Mouse (Mus musculus): Measurements from ENCODE around the gene Dnah5.

Dnah5 gene

DNA sequence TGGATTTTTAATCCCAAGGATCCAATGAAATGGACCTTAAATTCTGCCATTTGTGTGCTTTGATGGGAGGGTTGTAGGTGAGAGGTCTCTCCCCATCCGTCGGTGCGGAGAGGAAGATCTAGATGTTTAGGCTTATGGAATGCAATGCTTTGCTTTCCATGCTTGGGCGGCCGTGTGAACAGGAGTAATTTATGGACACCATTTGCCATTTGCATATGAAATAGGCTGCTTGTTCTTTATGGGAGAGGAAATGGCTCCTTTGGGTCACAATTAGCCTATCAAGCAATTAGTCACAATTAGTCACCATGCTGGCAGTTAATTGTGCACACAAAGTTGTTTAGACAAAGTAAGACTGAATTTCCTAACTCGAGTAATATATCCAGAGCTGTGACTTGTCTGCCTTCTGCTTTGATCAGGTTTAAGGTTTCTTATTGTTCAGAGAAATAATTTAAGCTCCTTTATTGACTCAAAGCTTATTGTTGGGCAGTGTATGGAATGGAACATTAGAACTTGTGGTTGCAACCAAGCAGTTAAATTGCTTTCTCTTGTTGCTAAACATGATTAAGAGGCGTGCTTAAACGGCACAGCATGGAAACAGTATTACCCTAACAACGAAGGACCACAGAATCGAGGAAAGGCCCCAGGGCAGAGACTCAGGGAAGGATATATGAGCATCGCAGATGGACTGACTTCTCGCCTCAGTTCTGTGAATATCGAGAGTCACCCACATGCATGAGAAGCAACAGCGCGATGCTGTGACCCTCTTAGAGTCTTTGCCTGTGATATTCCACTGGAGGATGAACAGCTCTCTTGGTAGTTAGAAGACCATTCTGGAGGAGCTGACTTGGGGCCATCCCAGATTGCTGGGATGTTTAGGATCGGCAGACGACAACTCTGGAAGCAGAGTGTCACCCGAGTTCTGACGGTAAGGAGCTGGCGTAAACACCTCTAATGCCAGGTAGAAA, at the start of gene Dnah5:
Dnah5 (plus strand) TSS at position 642 of the 965 bp plus-strand sequence.
- DNase-seq: no peak

- no peak for DNase-seq
Measured at GRCm38 (mm10) chr15:28154822-28155501, 48.6 kb upstream of the Dnah5 start.

GRCm38 (mm10) chr15:28158771-28159489, 44.6 kb upstream of the Dnah5 start:
- peak; percentile 17 to 18 for DNase-seq

- no peak for DNase-seq
Measured at GRCm38 (mm10) chr15:28162291-28162690, 41.3 kb upstream of the Dnah5 start.

GRCm38 (mm10) chr15:28165234-28165633, 38.3 kb upstream of the Dnah5 start:
- no peak for DNase-seq

GRCm38 (mm10) chr15:28166090-28166489, 37.5 kb upstream of the Dnah5 start:
- DNase-seq: no peak

DNA sequence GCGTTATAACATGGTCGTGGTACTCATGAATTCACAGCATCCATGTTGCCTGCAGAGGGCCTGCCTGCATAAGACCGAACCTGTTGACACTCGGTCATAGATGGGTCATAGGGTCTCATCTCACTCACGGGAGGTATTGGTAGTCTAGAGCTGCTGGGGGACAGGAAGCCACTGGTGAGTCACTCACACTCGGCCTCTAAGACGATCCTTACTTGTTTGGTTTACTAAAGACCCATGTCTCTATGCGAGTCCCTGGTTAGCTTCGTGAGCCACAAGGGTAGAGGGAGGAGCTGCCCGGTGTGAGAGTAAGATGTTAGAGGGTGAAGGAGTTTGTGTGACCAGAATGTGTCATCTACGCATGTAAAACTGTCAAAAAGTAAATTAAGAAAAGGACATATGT, 24.6 kb upstream of the Dnah5 start:
- no peak for DNase-seq

- DNase-seq: no peak
Measured at GRCm38 (mm10) chr15:28179556-28179955, 24.0 kb upstream of the Dnah5 start.

DNA sequence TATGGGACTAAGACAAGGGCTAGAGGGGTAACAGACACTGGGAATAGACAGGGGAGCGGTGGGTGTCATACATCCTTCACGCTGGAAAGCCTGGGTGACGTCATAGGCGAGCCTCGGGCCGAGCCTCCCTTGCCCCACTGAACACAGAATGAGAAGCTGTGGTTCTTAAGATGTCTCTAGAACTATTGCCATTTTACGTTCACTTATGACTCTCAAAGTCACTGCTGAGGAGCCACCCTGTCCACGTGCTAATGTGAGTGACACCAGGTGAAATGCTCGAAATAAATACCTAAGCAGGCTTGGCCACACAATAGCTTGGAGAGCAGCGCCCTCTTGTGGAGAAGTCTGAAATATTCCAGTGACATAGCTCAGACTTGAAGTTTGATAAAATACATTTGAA, 21.7 kb upstream of the Dnah5 start:
- peak; percentile 11 to 25 for DNase-seq

DNA sequence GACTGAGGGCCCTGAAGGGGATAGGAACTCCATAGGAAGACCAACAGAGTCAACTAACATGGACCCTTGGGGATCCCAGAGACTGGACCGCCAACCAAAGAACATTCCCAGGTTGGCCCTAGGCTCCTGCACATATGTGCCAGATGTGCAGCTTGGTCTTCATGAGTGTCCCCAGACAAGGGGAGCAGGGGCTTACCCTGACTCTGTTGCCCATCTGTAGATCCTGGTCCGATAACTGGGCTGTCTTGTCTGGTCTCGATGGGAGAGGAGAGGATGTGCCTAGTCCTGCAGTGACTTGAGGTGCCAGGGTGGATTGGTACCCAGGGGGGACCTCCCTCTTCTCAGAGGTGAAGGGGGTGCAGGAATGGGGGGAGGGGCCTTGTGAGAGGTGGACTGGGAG, 21.0 kb upstream of the Dnah5 start:
- no peak for DNase-seq

DNA sequence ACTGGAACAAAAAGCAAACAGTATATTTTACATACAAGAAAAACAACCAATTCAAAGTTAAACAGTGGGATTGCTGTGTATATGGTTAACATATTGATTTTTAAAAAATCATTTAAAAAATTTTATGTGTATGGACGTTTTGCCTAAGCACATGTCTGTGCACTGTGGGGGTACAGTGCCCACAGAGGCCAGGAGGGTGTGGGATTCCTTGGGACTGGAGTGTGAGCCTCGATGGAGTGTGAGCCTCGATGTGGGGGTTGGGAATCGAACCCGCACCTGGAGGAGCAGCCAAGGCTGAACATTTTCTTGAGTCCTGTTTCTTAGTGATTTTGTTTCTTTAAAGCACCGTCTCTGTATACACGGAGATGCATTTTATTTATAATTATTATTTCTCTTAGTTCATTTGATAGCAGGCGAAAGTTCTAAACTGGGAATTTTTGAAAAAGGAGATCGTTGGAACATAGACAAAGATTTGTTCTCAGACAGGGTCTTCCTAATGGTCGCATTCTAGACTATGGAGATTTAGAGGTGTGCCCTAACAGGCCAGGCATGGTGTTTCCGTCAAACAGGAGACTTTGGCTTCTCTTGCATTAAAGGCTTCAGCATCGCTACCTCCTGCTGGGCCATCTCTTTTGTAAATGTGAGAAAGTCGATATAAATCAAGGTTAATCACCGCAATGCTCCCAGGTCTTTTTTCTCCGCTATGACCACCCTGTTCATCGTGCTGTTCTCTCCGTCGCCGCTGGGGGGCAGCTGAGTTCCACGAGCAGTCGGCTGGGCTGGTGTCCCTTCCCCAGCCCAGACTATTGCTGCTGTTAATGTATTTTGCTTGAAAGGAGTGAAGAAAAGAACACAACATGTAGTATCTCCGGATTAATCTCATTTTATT, 15.8 kb upstream of the Dnah5 start:
- peak; percentile 11 to 31 for DNase-seq

- DNase-seq: no peak
Measured at GRCm38 (mm10) chr15:28188361-28189011, 15.1 kb upstream of the Dnah5 start.

DNA sequence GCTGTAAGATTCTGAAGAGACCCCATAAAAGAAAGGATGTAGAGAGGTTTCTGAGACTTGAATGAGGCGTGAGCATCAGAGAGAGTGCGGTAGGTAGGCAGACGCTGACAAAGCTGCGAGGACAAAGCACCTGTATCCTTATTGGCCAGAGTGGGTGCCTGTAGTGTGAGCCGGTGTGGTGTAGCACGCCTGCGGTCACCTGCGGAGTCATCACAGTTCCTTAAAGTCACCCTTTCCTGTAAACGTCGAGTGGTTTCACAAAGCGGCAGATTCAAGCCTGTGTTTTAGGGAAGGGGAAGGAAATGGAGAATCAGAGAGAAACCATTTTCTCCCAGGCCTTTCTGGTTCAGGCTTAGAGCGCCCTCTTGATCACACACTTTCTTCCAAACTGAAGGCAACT, 13.9 kb upstream of the Dnah5 start:
- DNase-seq: no peak

DNA sequence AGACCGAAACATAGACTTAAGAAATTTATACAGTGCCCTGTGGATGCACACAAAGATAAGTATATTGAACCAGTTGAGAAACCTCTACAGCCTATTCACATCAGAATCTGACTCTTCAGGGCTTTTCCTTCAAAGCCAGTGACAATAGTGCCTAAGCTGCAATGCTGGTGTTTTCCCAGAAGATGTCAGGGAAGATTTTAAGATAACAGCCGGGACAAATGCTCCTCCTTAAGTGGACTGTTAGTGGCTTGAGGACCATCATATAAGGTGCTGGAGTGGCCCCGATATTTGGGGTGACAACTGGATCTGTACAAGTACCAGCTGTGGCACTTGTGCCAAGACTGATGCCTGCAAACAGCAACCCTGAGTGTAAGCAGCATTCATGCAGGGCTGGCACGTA, 4.9 kb upstream of the Dnah5 start:
- no peak for DNase-seq

DNA sequence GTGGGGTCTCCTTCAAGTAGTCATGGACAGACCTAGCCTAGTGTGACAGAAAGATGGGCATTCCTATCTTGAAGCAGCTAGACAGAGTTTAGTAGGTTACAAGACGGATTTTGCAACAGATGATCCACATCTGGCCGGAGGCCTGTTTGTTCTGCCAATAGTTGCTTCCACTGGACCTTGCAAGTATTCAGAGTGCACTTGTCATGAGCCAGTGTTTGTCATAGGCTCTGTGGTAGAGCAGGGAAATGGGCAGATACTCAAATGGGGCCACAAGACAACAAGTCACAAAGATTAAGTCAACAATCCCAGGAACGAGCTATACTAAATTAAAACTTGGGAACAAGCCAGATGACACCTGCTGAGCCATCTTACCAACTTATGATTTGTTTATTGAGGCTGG, 1.1 kb downstream of the Dnah5 start:
- DNase-seq: no peak

- no peak for DNase-seq
Measured at GRCm38 (mm10) chr15:28207545-28207944, 4.0 kb downstream of the Dnah5 start.

- no peak for DNase-seq
Measured at GRCm38 (mm10) chr15:28213057-28213456, 9.5 kb downstream of the Dnah5 start.

GRCm38 (mm10) chr15:28216358-28216757, 12.8 kb downstream of the Dnah5 start:
- DNase-seq: no peak

- no peak for DNase-seq
Measured at GRCm38 (mm10) chr15:28227316-28227715, 23.8 kb downstream of the Dnah5 start.

- no peak for DNase-seq
Measured at GRCm38 (mm10) chr15:28260250-28260649, 56.7 kb downstream of the Dnah5 start.

DNA sequence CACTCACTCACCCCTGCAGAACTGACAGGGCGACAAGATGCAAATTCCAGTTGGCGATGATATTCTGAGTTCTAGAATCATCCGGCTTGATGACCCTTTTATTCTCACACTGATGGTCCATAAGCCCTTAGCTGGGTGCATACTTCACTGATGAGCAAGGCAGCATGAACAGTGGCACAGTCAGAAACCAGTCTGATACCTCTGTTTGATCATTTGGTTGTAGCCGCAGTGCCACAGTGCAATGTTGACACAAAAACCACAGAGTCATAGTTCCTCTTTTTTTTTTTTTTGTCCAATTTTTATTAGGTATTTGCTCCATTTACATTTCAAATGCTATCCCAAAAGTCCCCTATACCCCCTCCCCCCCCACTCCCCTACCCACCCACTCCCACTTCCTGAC, 95.9 kb downstream of the Dnah5 start:
- DNase-seq: no peak

DNA sequence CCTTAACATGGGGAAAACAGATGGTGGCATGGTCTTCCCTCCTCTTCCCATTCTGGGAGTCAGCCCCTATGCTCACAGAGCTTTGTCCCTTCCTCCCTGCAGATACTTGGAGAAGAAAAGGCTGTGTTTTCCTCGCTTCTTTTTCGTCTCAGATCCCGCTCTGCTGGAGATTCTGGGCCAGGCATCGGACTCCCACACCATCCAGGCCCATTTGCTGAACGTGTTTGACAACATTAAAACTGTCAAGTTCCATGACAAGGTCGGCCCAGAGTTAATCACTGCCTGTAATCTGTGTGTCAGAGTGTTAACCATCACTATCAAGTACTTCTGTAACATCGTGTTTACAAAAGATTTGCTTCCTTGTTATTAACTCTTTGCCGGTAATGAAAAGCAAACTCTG, 103.6 kb downstream of the Dnah5 start:
- no peak for DNase-seq

Data from thymus, adult 18-20 months (tissue).